Mouse (Mus musculus): Measurements from ENCODE around the gene Gm5773.
"Not testable (repeated sequence)": the region's sequence is repeated elsewhere in the genome, so short reads cannot be mapped to it uniquely, and the experiment has no call there.

The Gm5773 gene

DNA sequence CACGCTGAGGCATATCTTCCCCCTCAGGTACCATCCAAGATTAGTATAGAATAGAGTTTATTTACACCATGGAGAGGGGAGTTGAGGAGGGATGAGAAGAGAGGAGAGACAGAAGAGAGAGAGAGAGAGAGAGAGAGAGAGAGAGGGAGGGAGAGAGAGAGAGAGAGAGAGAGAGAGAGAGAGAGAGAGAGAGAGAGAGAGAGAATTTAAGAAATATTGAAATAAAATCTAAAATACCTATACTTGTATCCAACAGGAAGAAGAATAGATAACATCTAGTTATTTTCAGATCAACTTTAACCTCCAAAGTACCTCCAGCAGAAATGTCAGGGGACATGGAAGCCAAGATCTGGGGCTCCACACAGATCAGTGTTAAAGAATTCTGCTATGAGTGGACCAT, at the start of gene Gm5773:
Gm5773 (plus strand) TSS at position 301 of the 400 bp plus-strand sequence.
- not testable (repeated sequence) for DNase-seq

GRCm38 (mm10) chr3:93745475-93745874, 27.3 kb upstream of the Gm5773 start:
- not testable (repeated sequence) for DNase-seq

DNA sequence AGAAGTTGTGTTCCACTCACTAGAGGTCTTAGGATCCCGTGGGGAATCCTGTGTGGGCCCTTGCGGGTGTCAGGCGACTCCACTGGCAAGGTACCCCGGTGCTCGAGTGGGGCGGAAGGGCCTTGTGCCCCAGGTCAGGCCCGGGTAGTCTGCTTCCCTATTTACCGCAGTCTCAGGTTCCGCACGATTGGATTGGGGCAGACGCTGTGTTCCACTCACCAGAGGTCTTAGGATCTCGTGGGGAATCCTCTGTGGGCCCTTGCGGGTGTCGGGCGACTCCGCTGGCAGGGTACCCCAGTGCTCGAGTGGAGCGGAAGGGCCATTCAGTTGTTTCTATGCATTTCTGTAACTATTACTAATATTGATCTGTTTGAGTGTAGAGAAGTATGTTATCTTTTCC, 18.8 kb upstream of the Gm5773 start:
- not testable (repeated sequence) for DNase-seq

DNA sequence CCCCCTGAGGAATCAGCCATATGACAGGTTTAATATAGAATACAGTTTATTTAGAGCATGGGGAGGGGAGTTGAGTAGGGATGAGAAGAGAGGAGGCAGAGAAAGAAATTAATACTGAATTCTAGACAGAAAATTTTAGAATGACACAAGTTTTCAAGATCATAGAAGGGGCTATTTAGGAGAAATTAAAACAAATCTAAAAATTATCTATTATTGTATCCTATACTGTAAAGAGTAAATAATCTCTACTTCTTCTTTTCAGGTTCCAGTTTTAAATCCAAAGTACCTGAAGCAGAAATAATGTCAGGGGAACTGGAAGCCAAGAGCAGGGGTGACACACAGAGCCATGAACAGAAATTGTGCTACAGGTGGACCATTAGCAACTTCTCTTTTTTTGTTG, 23.3 kb downstream of the Gm5773 start, which contains the start of gene Tdpoz4:
Tdpoz4 (plus strand) TSS at position 301 of the 400 bp plus-strand sequence.
- DNase-seq, result not testable (repeated sequence)

DNA sequence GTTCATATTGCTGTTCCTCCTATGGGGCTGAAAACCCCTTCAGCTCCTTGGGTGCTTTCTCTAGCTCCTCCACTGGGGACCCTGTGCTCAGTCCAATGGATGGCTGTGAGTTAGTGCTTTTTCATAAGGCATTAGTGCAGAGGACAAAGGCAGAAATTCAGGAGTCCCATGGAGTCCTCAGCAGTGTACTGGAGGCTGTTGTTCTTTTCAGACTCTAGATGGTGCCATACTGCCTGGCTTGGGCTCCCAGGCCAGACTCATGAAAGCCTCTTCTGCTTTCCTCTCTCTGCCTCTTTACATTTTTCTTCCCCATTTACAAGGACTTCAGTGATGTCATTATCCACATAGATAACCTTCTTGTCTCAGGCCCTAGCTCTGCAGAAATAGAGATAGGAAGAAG, 40.5 kb downstream of the Gm5773 start:
- not testable (repeated sequence) for DNase-seq

Data from right cerebral cortex, adult 18-20 months (tissue).